Mouse (Mus musculus): Measurements from ENCODE around the gene Hmga2. TPM values are rescaled to one million over a fixed set of nuclear protein-coding genes. Genes with fewer than 3 reads are reported as not detected.
A peak's percentile ranks its signal among the peaks of the same experiment; 100 is the strongest.

Gene Hmga2
- polyA plus RNA-seq, 2 experiments, result 32.0 to 75.5 TPM

DNA sequence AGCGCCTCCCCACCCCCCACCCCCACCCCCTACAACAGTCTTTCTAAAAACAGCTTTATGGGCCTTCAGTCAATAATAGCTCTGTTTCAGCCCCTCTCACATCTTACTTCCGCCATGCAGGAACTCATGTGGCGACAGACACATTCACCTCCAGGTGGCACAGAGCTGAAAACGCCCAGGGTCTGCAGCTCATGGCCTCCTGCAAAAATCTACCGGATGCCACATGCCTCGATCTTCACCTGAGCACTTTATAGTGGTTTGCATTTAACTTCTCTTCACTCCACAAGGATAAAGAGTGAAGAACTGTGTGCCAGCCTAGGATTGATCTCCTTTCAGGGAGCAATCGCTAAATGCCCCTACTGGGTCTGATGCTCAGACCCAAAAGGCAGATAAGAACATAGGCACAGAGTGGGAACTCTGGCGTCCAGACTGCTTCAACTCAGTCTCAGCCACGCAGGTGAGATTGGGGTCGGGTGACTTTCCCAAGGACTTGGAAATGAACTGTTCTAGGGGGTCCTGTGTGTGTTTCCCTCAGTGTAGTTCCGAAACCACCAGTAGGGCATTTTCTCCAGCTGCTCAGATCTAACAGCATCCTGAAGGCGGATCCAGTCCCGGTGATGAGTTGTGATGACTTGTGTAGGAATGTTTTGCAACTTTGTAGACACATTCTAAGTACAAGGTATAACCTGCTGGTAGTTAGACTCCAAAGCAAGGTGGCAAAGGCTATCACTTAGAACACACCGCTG, 84.1 kb downstream of the Hmga2 start:
- Histone ChIP-seq H3K4me1 (ENCODE audit: control insufficient read depth, insufficient read depth, low read length) (peaks cover 45% of the 10 kb centered on the region), H3K9me3 (ENCODE audit: control insufficient read depth, low read length) (no peaks in the 10 kb centered on the region), H3K27ac (replicated peaks; ENCODE audit: low read depth, low read length) (no peak overlapping the region), H3K27me3 (ENCODE audit: control insufficient read depth, insufficient read depth, low read length) (no peaks in the 10 kb centered on the region), H3K4me3 (replicated peaks; ENCODE audit: low read length) (no peak overlapping the region), H3K9ac (ENCODE audit: low read depth, low read length, severe bottlenecking) (no peak overlapping the region), H3K36me3 (ENCODE audit: control insufficient read depth, insufficient read depth, low read length) (0 out of 2 replicates have a peak, but pooled peaks cover under 1% of the 10 kb centered on the region), H3K4me2 (replicated peaks; ENCODE audit: low read depth, low read length, severe bottlenecking) (no peak overlapping the region)
- ATAC-seq (ENCODE audit: low FRiP score, low read depth), result peak; percentile 42; the same call in 1 of the 2 replicates
- TF ChIP-seq POLR2A (IDR thresholded peaks at IDR 0.05; ENCODE audit: borderline replicate concordance, extremely low read depth, insufficient read depth, insufficient read length), result no peak
- whole genome bisulfite sequencing, result 28% methylated on average over 14 of the region's 14 CpGs
- DNase-seq (ENCODE audit: low spot score), result no peak

- Histone ChIP-seq H3K4me1 (ENCODE audit: control insufficient read depth, insufficient read depth, low read length) (peaks cover 53% of the 10 kb centered on the region), H3K4me3 (replicated peaks; ENCODE audit: low read length) (no peak overlapping the region), H3K9ac (ENCODE audit: low read depth, low read length, severe bottlenecking) (no peak overlapping the region), H3K27ac (replicated peaks; ENCODE audit: low read depth, low read length) (0 out of 2 replicates have a peak overlapping the region, but pooled peaks have one; percentile 20), H3K36me3 (ENCODE audit: control insufficient read depth, insufficient read depth, low read length) (no peaks in the 10 kb centered on the region; the same call in 1 of the 2 replicates), H3K9me3 (ENCODE audit: control insufficient read depth, low read length) (no peaks in the 10 kb centered on the region), H3K27me3 (ENCODE audit: control insufficient read depth, insufficient read depth, low read length) (no peaks in the 10 kb centered on the region), H3K4me2 (replicated peaks; ENCODE audit: low read depth, low read length, severe bottlenecking) (peak overlapping the region; percentile 22; the same call in 1 of the 2 replicates)
- WGBS, result 31% methylated on average over 28 of the region's 28 CpGs
- ATAC-seq (ENCODE audit: low FRiP score, low read depth), result no peak
- no peak for DNase-seq (ENCODE audit: low spot score)
- no peak for TF ChIP-seq POLR2A (IDR thresholded peaks at IDR 0.05; ENCODE audit: borderline replicate concordance, extremely low read depth, insufficient read depth, insufficient read length)
These were observed 85.1 kb downstream of the Hmga2 start for GRCm38 (mm10) chr10:120390912-120391835.

DNA sequence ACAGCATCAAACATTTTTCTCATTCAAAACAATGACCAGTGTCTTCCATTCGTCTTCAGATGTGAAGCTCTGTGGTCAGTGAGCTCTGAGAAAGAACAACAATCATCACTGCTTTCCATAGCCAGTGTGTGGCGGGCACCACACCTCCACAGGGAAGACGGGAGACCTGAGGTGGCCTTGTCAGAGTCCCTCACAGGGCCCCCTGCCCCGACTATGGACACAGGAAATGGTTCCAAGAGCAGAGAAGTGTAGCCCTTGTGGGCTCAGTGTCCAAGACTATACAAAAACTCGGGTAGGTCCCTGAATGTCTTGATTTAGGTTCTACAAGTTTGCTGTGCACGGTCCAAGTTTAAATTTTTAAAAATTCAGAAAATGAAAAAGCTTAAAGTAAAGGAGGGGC, 86.6 kb downstream of the Hmga2 start:
- H3K9ac ChIP-seq (ENCODE audit: low read depth, low read length, severe bottlenecking), result no peak overlapping the region
- peaks cover 67% of the 10 kb centered on the region for H3K4me1 ChIP-seq (ENCODE audit: control insufficient read depth, insufficient read depth, low read length)
- H3K4me2 ChIP-seq (replicated peaks; ENCODE audit: low read depth, low read length, severe bottlenecking), result no peak overlapping the region
- ATAC-seq (ENCODE audit: low FRiP score, low read depth) (no peak), DNase-seq (ENCODE audit: low spot score) (no peak)
- 68% methylated on average over 6 of the region's 6 CpGs for whole genome bisulfite sequencing
- H3K27me3 ChIP-seq (ENCODE audit: control insufficient read depth, insufficient read depth, low read length), result no peaks in the 10 kb centered on the region
- no peak for TF ChIP-seq POLR2A (IDR thresholded peaks at IDR 0.05; ENCODE audit: borderline replicate concordance, extremely low read depth, insufficient read depth, insufficient read length)
- no peaks in the 10 kb centered on the region for H3K9me3 ChIP-seq (ENCODE audit: control insufficient read depth, low read length)
- H3K27ac ChIP-seq (replicated peaks; ENCODE audit: low read depth, low read length), result no peak overlapping the region
- H3K36me3 ChIP-seq (ENCODE audit: control insufficient read depth, insufficient read depth, low read length), result no peaks in the 10 kb centered on the region; the same call in 1 of the 2 replicates
- no peak overlapping the region for H3K4me3 ChIP-seq (replicated peaks; ENCODE audit: low read length)

DNA sequence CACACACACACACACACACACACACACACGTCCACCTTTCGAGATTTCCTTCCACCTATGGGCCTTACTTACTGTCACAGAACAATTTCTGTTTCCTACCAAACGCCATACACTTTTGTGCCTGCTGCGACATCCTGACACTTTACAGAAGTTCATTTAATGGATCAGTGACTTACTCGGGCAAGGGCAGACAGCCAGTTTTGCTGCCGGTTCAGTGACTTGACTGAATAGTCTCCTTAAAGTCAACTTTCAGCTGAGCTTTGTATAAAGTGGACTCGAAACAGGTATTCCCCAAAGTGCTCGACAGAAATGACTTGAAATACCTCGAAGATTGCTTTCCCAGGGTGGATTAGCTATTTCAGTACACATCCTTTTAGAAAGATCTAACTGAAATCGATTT, 87.3 kb downstream of the Hmga2 start:
- no peak for TF ChIP-seq POLR2A (IDR thresholded peaks at IDR 0.05; ENCODE audit: borderline replicate concordance, extremely low read depth, insufficient read depth, insufficient read length)
- ATAC-seq (ENCODE audit: low FRiP score, low read depth), result no peak
- DNase-seq (ENCODE audit: low spot score), result no peak
- Histone ChIP-seq H3K4me1 (ENCODE audit: control insufficient read depth, insufficient read depth, low read length) (peaks cover 71% of the 10 kb centered on the region), H3K36me3 (ENCODE audit: control insufficient read depth, insufficient read depth, low read length) (no peaks in the 10 kb centered on the region; the same call in 1 of the 2 replicates), H3K9me3 (ENCODE audit: control insufficient read depth, low read length) (no peaks in the 10 kb centered on the region), H3K4me2 (replicated peaks; ENCODE audit: low read depth, low read length, severe bottlenecking) (no peak overlapping the region), H3K27ac (replicated peaks; ENCODE audit: low read depth, low read length) (no peak overlapping the region), H3K4me3 (replicated peaks; ENCODE audit: low read length) (no peak overlapping the region), H3K27me3 (ENCODE audit: control insufficient read depth, insufficient read depth, low read length) (no peaks in the 10 kb centered on the region), H3K9ac (ENCODE audit: low read depth, low read length, severe bottlenecking) (no peak overlapping the region)
- WGBS, result 47% methylated on average over 10 of the region's 10 CpGs

DNA sequence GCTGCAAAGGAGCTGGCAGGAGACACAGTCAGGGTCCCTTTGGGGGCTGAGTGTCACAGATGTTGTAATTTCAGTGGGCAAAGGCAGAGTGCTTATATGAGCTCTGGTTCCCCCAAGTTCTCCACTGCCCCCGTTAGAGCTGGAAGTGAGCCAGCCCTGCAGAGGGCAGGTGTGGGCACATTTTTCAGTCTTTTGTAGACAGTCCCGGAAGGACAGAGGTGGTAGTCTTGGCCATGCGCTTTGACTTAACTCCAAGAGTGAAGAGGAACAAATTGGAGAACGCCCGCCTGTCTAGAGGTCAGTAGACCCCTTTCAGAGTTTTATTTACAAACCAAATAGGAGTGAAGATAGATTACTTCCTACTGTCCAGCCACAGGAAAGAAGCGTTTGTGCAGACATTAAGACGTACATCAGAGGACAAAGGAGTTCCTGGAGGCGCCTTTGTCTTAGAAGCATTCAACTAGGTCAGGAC, 87.8 kb downstream of the Hmga2 start:
- WGBS, result 44% methylated on average over 8 of the region's 8 CpGs
- peaks cover 71% of the 10 kb centered on the region for H3K4me1 ChIP-seq (ENCODE audit: control insufficient read depth, insufficient read depth, low read length)
- no peaks in the 10 kb centered on the region; the same call in 1 of the 2 replicates for H3K36me3 ChIP-seq (ENCODE audit: control insufficient read depth, insufficient read depth, low read length)
- H3K27me3 ChIP-seq (ENCODE audit: control insufficient read depth, insufficient read depth, low read length), result no peaks in the 10 kb centered on the region
- H3K9ac ChIP-seq (ENCODE audit: low read depth, low read length, severe bottlenecking), result no peak overlapping the region
- H3K9me3 ChIP-seq (ENCODE audit: control insufficient read depth, low read length), result no peaks in the 10 kb centered on the region
- TF ChIP-seq POLR2A (IDR thresholded peaks at IDR 0.05; ENCODE audit: borderline replicate concordance, extremely low read depth, insufficient read depth, insufficient read length), result no peak
- no peak for ATAC-seq (ENCODE audit: low FRiP score, low read depth)
- H3K4me2 ChIP-seq (replicated peaks; ENCODE audit: low read depth, low read length, severe bottlenecking), result no peak overlapping the region
- no peak for DNase-seq (ENCODE audit: low spot score)
- no peak overlapping the region for H3K27ac ChIP-seq (replicated peaks; ENCODE audit: low read depth, low read length)
- no peak overlapping the region for H3K4me3 ChIP-seq (replicated peaks; ENCODE audit: low read length)
